Mouse (Mus musculus) testis, postnatal 10 days (tissue): ENCODE measurements around the gene Parp3.

Experiments
- DNase-seq: peaks from one replicate; pipeline ENCODE4 v3.0.0; 2021; ENCODE audit warnings: low spot score

Parp3 gene

GRCm38 (mm10) chr9:106476924-106477484 lies at the start of gene Parp3:
Gene Parp3 (minus strand): TSS chr9:106476949.
- DNase-seq, result peak; percentile 98

GRCm38 (mm10) chr9:106519909-106520308 lies 43.2 kb upstream of the Parp3 start:
- DNase-seq, result no peak

DNA sequence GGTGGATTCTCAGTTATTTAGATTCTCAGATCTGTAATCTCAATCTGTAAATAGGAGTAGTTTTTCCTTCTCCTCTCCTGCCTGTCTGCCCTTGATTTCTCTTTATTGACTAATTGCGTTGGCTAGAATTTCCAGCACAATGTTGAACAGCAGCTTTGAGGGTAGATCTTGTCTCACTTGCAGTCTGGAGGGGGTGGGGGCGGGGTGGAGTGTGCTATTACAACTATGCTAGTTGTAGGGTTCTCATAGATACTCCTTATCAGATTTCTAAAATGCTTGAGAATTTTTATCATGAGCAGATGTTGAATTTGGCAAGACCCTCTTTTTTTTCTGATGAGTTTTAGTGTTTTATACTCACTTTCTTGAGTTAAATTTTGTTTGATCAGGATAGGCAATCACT lies 42.7 kb upstream of the Parp3 start:
- DNase-seq, result no peak

- no peak for DNase-seq
Measured at GRCm38 (mm10) chr9:106514273-106514672, 37.5 kb upstream of the Parp3 start, which contains the start of gene Iqcf5. Gene Iqcf5 (plus strand): TSS chr9:106514573.

DNA sequence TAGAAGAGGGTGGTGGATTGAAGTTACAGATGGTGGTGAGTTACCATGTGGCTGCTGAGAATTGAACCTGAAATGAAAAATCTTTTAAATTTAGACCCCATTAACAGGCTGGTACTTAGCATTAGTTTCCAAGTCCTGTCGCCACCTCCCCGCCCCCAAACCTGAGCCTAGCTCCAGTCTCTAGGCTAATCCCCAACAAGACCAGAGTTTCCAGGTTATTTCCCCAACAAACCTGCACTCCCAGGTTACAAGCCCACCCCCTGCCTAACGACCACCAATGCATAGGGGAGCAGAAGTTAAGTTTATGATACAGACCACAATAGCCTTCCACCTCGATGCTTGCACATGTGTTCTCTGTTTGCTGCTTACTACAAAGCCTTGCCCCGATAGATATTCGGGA lies 36.8 kb upstream of the Parp3 start:
- DNase-seq, result no peak

GRCm38 (mm10) chr9:106512729-106513450 lies 36.1 kb upstream of the Parp3 start:
- no peak for DNase-seq

GRCm38 (mm10) chr9:106509356-106509755 lies 32.6 kb upstream of the Parp3 start:
- no peak for DNase-seq

DNA sequence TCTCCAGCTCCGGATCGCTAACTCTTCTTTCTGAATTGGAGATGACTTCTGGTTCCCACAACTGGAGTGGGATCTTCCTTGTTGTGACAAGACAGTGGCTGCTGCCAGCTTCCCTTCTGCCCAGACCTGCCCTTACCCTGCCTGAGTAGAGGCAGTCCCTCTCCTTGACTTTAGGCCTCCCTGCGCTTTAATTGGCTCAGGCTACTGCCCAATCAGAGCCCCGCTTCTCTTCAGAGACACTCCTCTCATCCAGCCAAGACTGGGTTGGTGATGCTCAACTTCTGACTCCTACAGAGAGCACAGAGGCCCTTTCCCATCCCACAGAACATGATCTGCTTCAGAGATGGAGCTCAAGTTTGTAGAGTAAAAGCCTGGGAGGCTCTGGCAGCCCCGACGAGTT lies 27.5 kb upstream of the Parp3 start:
- DNase-seq, result peak; percentile 9

GRCm38 (mm10) chr9:106501846-106502245 lies 25.1 kb upstream of the Parp3 start:
- DNase-seq, result peak; percentile 29

- DNase-seq, result no peak
Measured at GRCm38 (mm10) chr9:106499667-106500066, 22.9 kb upstream of the Parp3 start, which contains the start of gene Iqcf1. Gene Iqcf1 (plus strand): TSS chr9:106499967.

GRCm38 (mm10) chr9:106487602-106488001 lies 10.9 kb upstream of the Parp3 start:
- DNase-seq, result peak; percentile 25

DNA sequence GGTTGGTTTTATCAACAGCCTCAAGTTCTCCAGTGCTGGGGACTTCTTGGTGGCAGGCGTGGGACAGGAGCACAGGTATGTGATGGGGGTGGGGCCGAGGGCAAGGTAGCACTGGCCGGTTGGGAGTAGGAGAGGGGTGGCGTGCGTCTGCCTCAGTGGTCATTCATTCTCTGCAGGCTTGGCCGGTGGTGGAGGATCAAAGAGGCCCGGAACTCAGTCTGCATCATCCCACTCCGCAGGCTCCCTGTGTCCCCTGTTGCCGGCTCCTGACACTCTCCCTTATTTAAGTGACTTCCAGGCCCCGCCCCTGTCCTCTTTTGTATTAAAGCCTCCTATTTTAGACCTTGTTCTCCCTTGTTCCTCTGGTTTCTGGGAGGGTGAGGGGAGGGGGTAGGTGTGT lies 8.3 kb upstream of the Parp3 start:
- DNase-seq, result peak; percentile 42

- peak; percentile 39 for DNase-seq
Measured at GRCm38 (mm10) chr9:106483606-106484005, 6.9 kb upstream of the Parp3 start.

GRCm38 (mm10) chr9:106483136-106483535 lies 6.4 kb upstream of the Parp3 start:
- DNase-seq, result no peak

DNA sequence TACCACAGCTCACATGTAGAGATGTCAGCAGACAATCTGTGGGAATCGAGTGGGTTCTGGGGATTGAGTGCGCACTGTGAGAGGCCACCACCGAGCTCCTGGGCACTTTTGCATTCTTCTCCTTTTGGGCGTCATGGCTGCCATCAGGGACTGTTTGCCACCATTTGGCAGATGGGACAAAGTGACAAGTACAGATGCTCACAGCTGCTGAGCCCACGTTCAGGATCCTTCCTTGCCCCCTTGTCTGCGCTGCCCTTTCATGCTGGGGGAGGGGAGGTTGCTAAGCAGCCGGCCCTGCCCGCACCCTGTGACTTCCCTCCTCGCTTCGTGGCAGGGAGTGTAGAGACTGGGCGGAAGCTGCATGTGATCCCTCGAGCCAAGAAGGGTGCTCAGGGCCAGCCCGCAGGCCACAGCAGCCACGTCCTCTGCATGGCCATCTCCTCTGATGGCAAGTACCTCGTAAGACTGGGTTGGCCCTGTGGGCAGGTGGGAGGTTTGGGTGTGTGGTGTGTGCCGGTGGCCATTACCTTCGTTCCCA lies 5.9 kb upstream of the Parp3 start:
- peak; percentile 37 for DNase-seq

DNA sequence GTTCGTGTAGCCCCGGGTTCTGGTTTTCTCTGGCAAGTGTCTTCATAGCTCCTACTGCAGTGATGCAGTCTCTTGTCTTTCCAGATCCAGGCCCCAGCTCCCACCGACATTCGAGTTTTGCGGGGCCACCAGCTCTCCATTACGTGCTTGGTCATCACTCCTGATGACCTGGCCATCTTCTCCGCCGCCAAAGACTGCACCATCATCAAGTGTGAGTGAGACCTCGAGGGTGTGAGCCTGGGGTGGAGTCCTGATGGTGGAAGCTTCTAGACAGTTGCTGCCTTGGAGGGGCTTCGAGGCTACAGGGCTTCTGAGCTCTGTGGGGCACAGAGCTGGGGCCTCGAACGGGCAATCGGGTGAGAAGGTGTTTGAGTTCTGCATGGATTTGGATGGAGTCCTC lies 4.9 kb upstream of the Parp3 start:
- DNase-seq, result peak; percentile 33

- DNase-seq, result peak; percentile 35
Measured at GRCm38 (mm10) chr9:106481075-106481474, 4.3 kb upstream of the Parp3 start.

- peak; percentile 35 for DNase-seq
Measured at GRCm38 (mm10) chr9:106480541-106480940, 3.8 kb upstream of the Parp3 start.

GRCm38 (mm10) chr9:106478101-106478500 lies 1.4 kb upstream of the Parp3 start:
- DNase-seq, result peak; percentile 34

GRCm38 (mm10) chr9:106477649-106478048 lies 900 bp upstream of the Parp3 start:
- peak; percentile 39 for DNase-seq

GRCm38 (mm10) chr9:106476002-106476923 lies 486 bp downstream of the Parp3 start:
- DNase-seq, result peak; percentile 60

DNA sequence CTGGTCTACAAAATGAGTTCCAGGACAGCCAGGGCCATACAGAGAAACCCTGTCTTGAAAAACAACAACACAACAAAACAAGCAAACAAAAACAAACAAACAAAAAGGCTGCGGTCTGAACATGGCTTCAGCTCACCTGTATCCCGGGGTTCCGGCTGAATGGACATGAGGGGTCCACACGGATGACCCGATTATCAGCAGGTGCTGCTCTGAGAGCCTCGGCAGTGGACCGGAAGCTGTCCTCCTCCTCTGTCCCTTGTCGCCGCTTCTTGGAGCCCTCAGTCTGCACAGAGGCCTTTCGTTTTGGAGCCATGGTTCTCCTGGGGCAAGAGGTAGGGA lies 1.1 kb downstream of the Parp3 start, which contains the start of gene Rrp9:
Gene Rrp9, plus strand, starts transcription at position 301 of the 339 bp plus-strand sequence.
- peak; percentile 49 for DNase-seq
